Mouse (Mus musculus) fat pad, adult 2 months (tissue): Measurements from ENCODE around the gene Klhl8.

Experiments used
- DNase-seq: peaks from one replicate; pipeline ENCODE4 v3.0.0-alpha.2; 2011; ENCODE audit warnings: low read depth, low spot score; ENCODE audit errors: extremely low read depth

The Klhl8 gene

GRCm38 (mm10) chr5:103813997-103814542, 97.0 kb downstream of the Klhl8 start:
- no peak for DNase-seq

- DNase-seq: no peak
These were observed 97.8 kb downstream of the Klhl8 start for GRCm38 (mm10) chr5:103813291-103813690.
